Comparison of ENCODE assay signal across 19 mouse cellular contexts in genomic region chr15:31503447-31503846, GRCm38 (mm10). TPM values are rescaled to one million over a fixed set of nuclear protein-coding genes. Genes with fewer than 3 reads are reported as not detected.
DNase-seq lines count a peak whose midpoint lies in the region; ATAC-seq and TF ChIP-seq lines count a peak whose summit lies in the region.
"Had no signal": no experiment of that assay in that cellular context is flagged by ENCODE, and none has a peak within 500 bp of the region (broad histone marks: within the 10 kb centered on the region; RNA-seq: fewer than 3 reads in every experiment).

No protein-coding gene starts in this region.

- no peaks in the 10 kb centered on the region for H3K9me3 ChIP-seq in liver, embryonic 12.5 days (replicated peaks)
- H3K9me3 ChIP-seq in liver, postnatal 0 days (ENCODE audit: low read length), result no peaks in the 10 kb centered on the region
- H3K9me3 ChIP-seq in liver, embryonic 13.5 days (replicated peaks), result no peaks in the 10 kb centered on the region
- H3K9me3 ChIP-seq in embryonic facial prominence, embryonic 10.5 days, result no peaks in the 10 kb centered on the region
- H3K9me3 ChIP-seq: forebrain, embryonic 13.5 days; heart, embryonic 13.5 days had no signal

- no peak overlapping the region for H3K9ac ChIP-seq in liver, embryonic 12.5 days
- no peak overlapping the region for H3K9ac ChIP-seq in liver, postnatal 0 days (replicated peaks)
- H3K9ac ChIP-seq in liver, embryonic 13.5 days, result no peak overlapping the region
- H3K9ac ChIP-seq: forebrain, embryonic 13.5 days; forebrain, postnatal 0 days; heart, embryonic 13.5 days; hindbrain, embryonic 14.5 days had no signal

- 59% methylated on average over 3 of the region's 3 CpGs for WGBS in liver, embryonic 12.5 days (ENCODE audit: insufficient replicate concordance)
- WGBS in liver, postnatal 0 days (ENCODE audit: insufficient replicate concordance), result 66% methylated on average over 3 of the region's 3 CpGs
- 48% methylated on average over 3 of the region's 3 CpGs for WGBS in liver, embryonic 13.5 days (ENCODE audit: insufficient replicate concordance)
- 86% methylated on average over 3 of the region's 3 CpGs for WGBS in embryonic facial prominence, embryonic 10.5 days

- DNase-seq in liver, postnatal 0 days, result no peak
- DNase-seq in liver, embryonic 13.5 days, result no peak
- DNase-seq in spleen, adult 18-20 months, result no peak
- no peak for DNase-seq in embryonic facial prominence, embryonic 10.5 days (ENCODE audit: low spot score)
- DNase-seq: adrenal gland, postnatal 10 days; cerebellum, adult 11-12 months; cerebellum, adult 9-10 months; cerebellum, postnatal 25 days; forebrain, postnatal 0 days; gastrocnemius, postnatal 25 days; heart, adult 11 months had no signal

- ATAC-seq in liver, embryonic 12.5 days, result no peak
- no peak for ATAC-seq in liver, postnatal 0 days
- no peak for ATAC-seq in liver, embryonic 13.5 days (ENCODE audit: low read depth)
- ATAC-seq in megakaryocyte progenitor cell, adult 5-6 weeks (replicated peaks; ENCODE audit: poor library complexity), result peak; percentile 85
- ATAC-seq: forebrain, embryonic 13.5 days; forebrain, postnatal 0 days had no signal

- TF ChIP-seq CTCF in liver, postnatal 0 days (IDR thresholded peaks at IDR 0.05; ENCODE audit: low read depth), result no peak

- no peaks in the 10 kb centered on the region for H3K27me3 ChIP-seq in liver, embryonic 12.5 days (replicated peaks)
- no peaks in the 10 kb centered on the region for H3K27me3 ChIP-seq in liver, postnatal 0 days (ENCODE audit: insufficient read depth, low read length)
- no peaks in the 10 kb centered on the region for H3K27me3 ChIP-seq in liver, embryonic 13.5 days
- H3K27me3 ChIP-seq in embryonic facial prominence, embryonic 10.5 days (replicated peaks; ENCODE audit: low read depth, poor library complexity, severe bottlenecking), result no peaks in the 10 kb centered on the region
- H3K27me3 ChIP-seq: forebrain, embryonic 13.5 days; heart, embryonic 13.5 days had no signal

- no peak for TF ChIP-seq EP300 in liver, postnatal 0 days (IDR thresholded peaks at IDR 0.05; ENCODE audit: low read depth)

- H3K4me2 ChIP-seq in liver, embryonic 12.5 days, result peak overlapping the region; percentile 9; the same call in 1 of the 2 replicates
- H3K4me2 ChIP-seq in liver, postnatal 0 days (ENCODE audit: low read depth, low read length), result no peak overlapping the region
- 0 out of 2 replicates have a peak overlapping the region, but pooled peaks have one; percentile 35 for H3K4me2 ChIP-seq in liver, embryonic 13.5 days
- H3K4me2 ChIP-seq: forebrain, embryonic 13.5 days; heart, embryonic 13.5 days; hindbrain, embryonic 14.5 days had no signal

- H3K4me3 ChIP-seq in liver, embryonic 12.5 days, result no peak overlapping the region
- H3K4me3 ChIP-seq in liver, postnatal 0 days (ENCODE audit: low read depth, low read length), result no peak overlapping the region
- H3K4me3 ChIP-seq in liver, embryonic 13.5 days (replicated peaks), result no peak overlapping the region
- H3K4me3 ChIP-seq in embryonic facial prominence, embryonic 10.5 days, result no peak overlapping the region
- H3K4me3 ChIP-seq: forebrain, embryonic 13.5 days; heart, embryonic 13.5 days had no signal

- H3K4me1 ChIP-seq in liver, embryonic 12.5 days, result peaks cover 18% of the 10 kb centered on the region
- H3K4me1 ChIP-seq in liver, postnatal 0 days (ENCODE audit: insufficient read depth), result no peaks in the 10 kb centered on the region
- peaks cover 20% of the 10 kb centered on the region for H3K4me1 ChIP-seq in liver, embryonic 13.5 days (replicated peaks)
- no peaks in the 10 kb centered on the region for H3K4me1 ChIP-seq in embryonic facial prominence, embryonic 10.5 days
- H3K4me1 ChIP-seq: forebrain, embryonic 13.5 days; heart, embryonic 13.5 days had no signal

- H3K27ac ChIP-seq in liver, embryonic 12.5 days, result peak overlapping the region; percentile 62; the same call in 1 of the 2 replicates
- H3K27ac ChIP-seq in liver, postnatal 0 days (ENCODE audit: low read depth), result no peak overlapping the region
- H3K27ac ChIP-seq in liver, embryonic 13.5 days, result peak overlapping the region; percentile 63; the same call in 1 of the 2 replicates
- H3K27ac ChIP-seq in embryonic facial prominence, embryonic 10.5 days (replicated peaks), result no peak overlapping the region
- H3K27ac ChIP-seq: forebrain, embryonic 13.5 days; heart, embryonic 13.5 days; hindbrain, embryonic 14.5 days had no signal

- H3K36me3 ChIP-seq in liver, embryonic 12.5 days, result peaks cover 42% of the 10 kb centered on the region
- H3K36me3 ChIP-seq in liver, postnatal 0 days (replicated peaks; ENCODE audit: insufficient read depth, low read length), result peaks cover 39% of the 10 kb centered on the region
- H3K36me3 ChIP-seq in liver, embryonic 13.5 days, result peaks cover 31% of the 10 kb centered on the region
- peaks cover 48% of the 10 kb centered on the region for H3K36me3 ChIP-seq in embryonic facial prominence, embryonic 10.5 days (replicated peaks)

RNA-seq across cellular contexts. Expression of gene March6, which starts 27.4 kb away (rescaled TPM):
- polyA plus RNA-seq in liver, embryonic 12.5 days (2016; fragmentation: Nextera tagmentation; extraction: Ambion mirVana), result 22.0 and 22.2 TPM in 2 replicates
- 14.8 and 17.3 TPM in 2 replicates for polyA plus RNA-seq in liver, postnatal 0 days (2015; fragmentation: Nextera tagmentation; extraction: Ambion mirVana)
- 12.7 and 16.2 TPM in 2 replicates for polyA plus RNA-seq in liver, embryonic 13.5 days (2015; fragmentation: Nextera tagmentation; extraction: Ambion mirVana)
- total RNA-seq in megakaryocyte progenitor cell, adult 5-6 weeks (2015), result 39.3 and 42.5 TPM in 2 replicates
- 28.8 and 38.8 TPM in 2 replicates for total RNA-seq in megakaryocyte progenitor cell, adult 5-6 weeks (2017)
- 38.9 and 39.8 TPM in 2 replicates for polyA plus RNA-seq in embryonic facial prominence, embryonic 10.5 days (2016; fragmentation: Nextera tagmentation; extraction: Ambion mirVana)

RNA-seq across cellular contexts. Expression of gene Ropn1l, which starts 49.9 kb away (rescaled TPM):
- polyA plus RNA-seq in liver, embryonic 12.5 days (2016; fragmentation: Nextera tagmentation; extraction: Ambion mirVana), result 1.8 and 2.4 TPM in 2 replicates
- 7.9 and 9.8 TPM in 2 replicates for polyA plus RNA-seq in liver, postnatal 0 days (2015; fragmentation: Nextera tagmentation; extraction: Ambion mirVana)
- polyA plus RNA-seq in liver, embryonic 13.5 days (2015; fragmentation: Nextera tagmentation; extraction: Ambion mirVana), result 2.1 and 2.3 TPM in 2 replicates
- 1.4 and 3.3 TPM in 2 replicates for total RNA-seq in megakaryocyte progenitor cell, adult 5-6 weeks (2015)
- 1.2 and 2.5 TPM in 2 replicates for total RNA-seq in megakaryocyte progenitor cell, adult 5-6 weeks (2017)
- 3.8 and 4.2 TPM in 2 replicates for polyA plus RNA-seq in embryonic facial prominence, embryonic 10.5 days (2016; fragmentation: Nextera tagmentation; extraction: Ambion mirVana)
- total RNA-seq: ES-E14; gastrocnemius, adult 18-20 months; gastrocnemius, postnatal 25 days; hematopoietic stem cell, adult 5-6 weeks had no signal

Comparison
In these comparisons a context has a peak if more than half of its experiments do, and no peak if none do; other contexts are left out.
1. H3K27ac ChIP-seq: peak in liver, embryonic 12.5 days (single experiment) and liver, embryonic 13.5 days (single experiment); none in liver, postnatal 0 days (single experiment) and embryonic facial prominence, embryonic 10.5 days (single experiment).